Mouse (Mus musculus): ENCODE measurements around the gene Mip. TPM values are rescaled to one million over a fixed set of nuclear protein-coding genes. Genes with fewer than 3 reads are reported as not detected.
"Not testable (repeated sequence)": the region's sequence is repeated elsewhere in the genome, so short reads cannot be mapped to it uniquely, and the experiment has no call there.

The Mip gene
- total RNA-seq, 2 experiments from 2014 or later, result not detected

- peak; percentile 97 to 99 for DNase-seq (ENCODE audit: extremely low spot score in 1 of 2, low spot score in 2 of 2)
- intact Hi-C loops (cut with DNase I), result no loop called here
Measured at GRCm38 (mm10) chr10:128270287-128270841, 44.7 kb downstream of the Mip start, which contains the start of gene Stat2. Gene Stat2 (plus strand): TSS chr10:128270559.

- intact Hi-C loops (cut with DNase I), result no loop called here
- no peak for DNase-seq (ENCODE audit: extremely low spot score in 1 of 2, low spot score in 2 of 2)
Measured at GRCm38 (mm10) chr10:128270866-128271265, 45.2 kb downstream of the Mip start.

- no peak for DNase-seq (ENCODE audit: extremely low spot score in 1 of 2, low spot score in 2 of 2)
Measured at GRCm38 (mm10) chr10:128271883-128272282, 46.2 kb downstream of the Mip start.

GRCm38 (mm10) chr10:128272819-128273439 is 47.3 kb downstream of the Mip start:
- DNase-seq (ENCODE audit: extremely low spot score in 1 of 2, low spot score in 2 of 2); intact Hi-C loops (cut with DNase I): not testable (repeated sequence)

More at GRCm38 (mm10) chr10:128271883-128272282, 46.2 kb downstream of the Mip start:
- intact Hi-C loops (cut with DNase I), result no loop called here

- intact Hi-C loops (cut with DNase I), result not testable (repeated sequence)
Measured at GRCm38 (mm10) chr10:128275374-128275773, 49.7 kb downstream of the Mip start.

GRCm38 (mm10) chr10:128278158-128278557 is 52.5 kb downstream of the Mip start:
- DNase-seq (ENCODE audit: extremely low spot score in 1 of 2, low spot score in 2 of 2), result no peak
- intact Hi-C loops (cut with DNase I), result no loop called here

More at GRCm38 (mm10) chr10:128275374-128275773, 49.7 kb downstream of the Mip start:
- not testable (repeated sequence) for DNase-seq (ENCODE audit: extremely low spot score in 1 of 2, low spot score in 2 of 2)

GRCm38 (mm10) chr10:128280943-128281342 is 55.3 kb downstream of the Mip start:
- intact Hi-C loops (cut with DNase I), result loop anchor here (5.0 kb wide), 1 partner anchor 69 kb away; the partner anchor contains the start of gene Spryd4

More at GRCm38 (mm10) chr10:128280943-128281342, 55.3 kb downstream of the Mip start:
- DNase-seq (ENCODE audit: extremely low spot score in 1 of 2, low spot score in 2 of 2), result no peak

Other genes starting within 250 kb of the Mip start
- gene Hsd17b6, start 218.2 kb upstream of the Mip start, total RNA-seq (2021), result not detected
- gene Prim1, start 210.7 kb upstream of the Mip start, total RNA-seq (2021), result 10 to 100 TPM; 10.5 to 10.9 TPM
- gene Naca, start 190.3 kb upstream of the Mip start, total RNA-seq (2021), result 100 to 1,000 TPM; 351 to 355 TPM
- gene Ptges3, start 166.9 kb upstream of the Mip start, total RNA-seq (2021), result 100 to 1,000 TPM; 149 to 156 TPM
- 1,000 to 10,000 TPM; 1,572 to 1,686 TPM for gene Atp5b, start 142.6 kb upstream of the Mip start, total RNA-seq (2021)
- 10 to 100 TPM; 29.5 to 31.3 TPM for gene Baz2a, start 134.3 kb upstream of the Mip start, total RNA-seq (2021)
- 10 to 100 TPM; 10.7 to 11.6 TPM for gene Rbms2, start 45.5 kb upstream of the Mip start, total RNA-seq (2021)
- 10 to 100 TPM; 17.8 to 18.7 TPM for gene Gls2, start 31.4 kb upstream of the Mip start, total RNA-seq (2021)
- gene Spryd4, start 14.0 kb upstream of the Mip start, total RNA-seq (2021), result 10 to 100 TPM; 11.5 to 12.6 TPM
- gene Timeless, start 6.2 kb downstream of the Mip start, total RNA-seq (2021), result 1 to 10 TPM; 8.3 to 9.7 TPM
- not detected for gene Apon, start 28.3 kb downstream of the Mip start, total RNA-seq (2021)
- gene Apof, start 42.8 kb downstream of the Mip start, total RNA-seq (2021), result not detected
- 10 to 100 TPM; 20.2 to 26.0 TPM for gene Stat2, start 44.7 kb downstream of the Mip start, total RNA-seq (2021)
- gene Il23a, start 72.9 kb downstream of the Mip start, total RNA-seq (2021), result under 1 TPM; 0.43 to 0.58 TPM
- 10 to 100 TPM; 13.0 to 14.1 TPM for gene Pan2, start 77.5 kb downstream of the Mip start, total RNA-seq (2021)
- 10 to 100 TPM; 64.4 to 69.7 TPM for gene Cnpy2, start 96.6 kb downstream of the Mip start, total RNA-seq (2021)
- gene Cs, start 111.9 kb downstream of the Mip start, total RNA-seq (2021), result 100 to 1,000 TPM; 287 to 288 TPM
- 10 to 100 TPM; 69.8 to 74.6 TPM for gene Coq10a, start 143.2 kb downstream of the Mip start, total RNA-seq (2021)
- gene Ankrd52, start 151.3 kb downstream of the Mip start, total RNA-seq (2021), result 10 to 100 TPM; 74.4 TPM
- gene Slc39a5, start 175.4 kb downstream of the Mip start, total RNA-seq (2021), result under 1 TPM; 0.56 to 0.69 TPM
- gene Nabp2, start 185.7 kb downstream of the Mip start, total RNA-seq (2021), result 10 to 100 TPM; 88.5 to 93.8 TPM
- 10 to 100 TPM; 79.3 to 81.6 TPM for gene Rnf41, start 185.8 kb downstream of the Mip start, total RNA-seq (2021)
- gene Smarcc2, start 233.4 kb downstream of the Mip start, total RNA-seq (2021), result 100 to 1,000 TPM; 204 to 226 TPM